Mouse (Mus musculus): ENCODE results near the gene Resp18. TPM values are rescaled to one million over a fixed set of nuclear protein-coding genes. Genes with fewer than 3 reads are reported as not detected.

Gene Resp18
- total and polyA plus RNA-seq, 3 experiments = not detected

DNA sequence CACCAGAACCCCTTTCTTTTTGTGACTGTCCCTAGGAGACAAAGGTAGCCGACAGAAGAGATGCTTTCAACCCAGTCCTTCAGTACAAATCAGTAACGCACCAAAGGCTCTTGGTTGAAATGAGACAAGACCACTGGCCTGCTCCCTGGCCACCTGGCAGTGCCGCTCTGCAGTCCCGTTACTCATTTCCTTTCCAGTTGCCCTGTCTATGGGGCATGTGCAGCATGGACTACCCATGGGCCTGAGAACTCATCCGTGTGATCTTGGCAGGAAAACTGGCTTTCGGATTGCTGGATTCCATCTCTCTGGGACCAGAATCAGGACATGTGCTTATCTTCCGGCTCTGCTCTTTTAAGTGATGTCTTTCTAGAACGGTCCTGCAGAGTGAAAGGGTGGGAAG is 13.1 kb upstream of the Resp18 start:
- in situ Hi-C loops (cut with MboI; ENCODE audit: low pct_ligation_motif_present, low pct_unique_long_range_greater_than_20kb, low sequenced_read_pairs) (no loop called here), dilution Hi-C loops (cut with MboI; ENCODE audit: extremely low pct_ligation_motif_present, extremely low pct_unique_long_range_greater_than_20kb, low sequenced_read_pairs) (no loop called here)
- Histone ChIP-seq H3K27me3 (replicated peaks) (peaks cover 50% of the 10 kb centered on the region), H3K27ac (ENCODE audit: insufficient read depth, low read depth) (no peak overlapping the region), H3K4me2 (ENCODE audit: insufficient read depth, low read depth, poor library complexity, severe bottlenecking) (no peak overlapping the region), H3K36me3 (replicated peaks in 1 of 2; ENCODE audit: control insufficient read depth in 1 of 2, insufficient read depth in 1 of 2, low read length in 1 of 2) (no peaks in the 10 kb centered on the region), H3K9me3 (replicated peaks; ENCODE audit: low read length) (no peaks in the 10 kb centered on the region), H3K79me2 (replicated peaks; ENCODE audit: control insufficient read depth, extremely low read depth, insufficient read depth, poor library complexity, severe bottlenecking) (no peaks in the 10 kb centered on the region), H3K4me1 (ENCODE audit: control insufficient read depth in 1 of 2, insufficient read depth in 2 of 2) (0 out of 4 replicates have a peak, but pooled peaks cover 0 to 4% of the 10 kb centered on the region in 2 experiments), H3K9ac (ENCODE audit: insufficient read depth, low read depth) (no peak overlapping the region), H3K4me3 (replicated peaks in 1 of 3; ENCODE audit: low read depth in 2 of 3, low read length in 2 of 3, poor library complexity in 1 of 3) (no peak overlapping the region)
- no peak for TF ChIP-seq IRF4 (IDR thresholded peaks at IDR 0.05; ENCODE audit: low read depth, low read length)
- TF ChIP-seq RCOR1 (conservative IDR thresholded peaks at IDR 0.05; ENCODE audit: low read depth, low read length) = no peak
- TF ChIP-seq JUN (IDR thresholded peaks at IDR 0.05; ENCODE audit: insufficient read depth, low read depth, low read length) = no peak
- TF ChIP-seq BHLHE40 (IDR thresholded peaks at IDR 0.05; ENCODE audit: low read depth, low read length) = no peak
- TF ChIP-seq KAT2A (IDR thresholded peaks at IDR 0.05; ENCODE audit: insufficient replicate concordance, low read length) = no peak
- no peak for TF ChIP-seq MAZ (IDR thresholded peaks at IDR 0.05; ENCODE audit: low read depth, low read length)
- TF ChIP-seq PAX5 (IDR thresholded peaks at IDR 0.05; ENCODE audit: low read length) = no peak
- no peak for TF ChIP-seq USF1 (IDR thresholded peaks at IDR 0.05; ENCODE audit: low read depth, low read length)
- TF ChIP-seq NELFE (IDR thresholded peaks at IDR 0.05; ENCODE audit: low read depth, low read length) = no peak
- no peak for TF ChIP-seq POLR2AphosphoS2 (IDR thresholded peaks at IDR 0.05; ENCODE audit: low read depth, low read length)
- no peak for TF ChIP-seq ZMIZ1 (IDR thresholded peaks at IDR 0.05; ENCODE audit: low read depth, low read length)
- no peak for DNase-seq (ENCODE audit: extremely low read depth)

DNA sequence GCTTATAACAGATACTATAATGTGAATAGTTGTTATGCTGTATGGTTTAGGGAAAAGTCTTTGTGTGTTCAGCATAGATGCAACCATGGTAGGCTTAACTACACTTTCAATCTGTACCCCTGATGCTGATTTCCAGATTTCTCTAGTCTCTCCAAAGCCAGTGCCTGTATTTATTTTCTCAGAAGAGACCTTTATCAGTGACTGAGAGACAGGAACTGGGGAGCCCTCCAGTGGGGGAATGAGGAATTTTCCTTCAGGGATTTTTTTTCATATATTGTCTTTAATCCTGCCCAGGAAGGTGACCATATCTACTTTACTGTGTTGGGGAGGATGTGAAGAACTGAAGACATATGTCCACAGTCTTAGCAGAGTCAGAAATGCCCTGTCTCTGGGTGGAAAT is 12.4 kb upstream of the Resp18 start:
- Histone ChIP-seq H3K4me2 (ENCODE audit: insufficient read depth, low read depth, poor library complexity, severe bottlenecking) (no peak overlapping the region), H3K9me3 (replicated peaks; ENCODE audit: low read length) (no peaks in the 10 kb centered on the region), H3K79me2 (replicated peaks; ENCODE audit: control insufficient read depth, extremely low read depth, insufficient read depth, poor library complexity, severe bottlenecking) (no peaks in the 10 kb centered on the region), H3K27me3 (replicated peaks) (peaks cover 55% of the 10 kb centered on the region), H3K4me3 (replicated peaks in 1 of 3; ENCODE audit: low read depth in 2 of 3, low read length in 2 of 3, poor library complexity in 1 of 3) (no peak overlapping the region), H3K36me3 (replicated peaks in 1 of 2; ENCODE audit: control insufficient read depth in 1 of 2, insufficient read depth in 1 of 2, low read length in 1 of 2) (no peaks in the 10 kb centered on the region), H3K4me1 (ENCODE audit: control insufficient read depth in 1 of 2, insufficient read depth in 2 of 2) (0 out of 4 replicates have a peak, but pooled peaks cover 0 to 4% of the 10 kb centered on the region in 2 experiments), H3K9ac (ENCODE audit: insufficient read depth, low read depth) (no peak overlapping the region), H3K27ac (ENCODE audit: insufficient read depth, low read depth) (no peak overlapping the region)
- DNase-seq (ENCODE audit: extremely low read depth) = peak; percentile 15
- dilution Hi-C loops (cut with MboI; ENCODE audit: extremely low pct_ligation_motif_present, extremely low pct_unique_long_range_greater_than_20kb, low sequenced_read_pairs) (no loop called here), in situ Hi-C loops (cut with MboI; ENCODE audit: low pct_ligation_motif_present, low pct_unique_long_range_greater_than_20kb, low sequenced_read_pairs) (no loop called here)
- TF ChIP-seq RAD21 (IDR thresholded peaks at IDR 0.05; ENCODE audit: low read depth, low read length) = peak; percentile 51
- TF ChIP-seq TBP (conservative IDR thresholded peaks at IDR 0.05; ENCODE audit: low read depth, low read length) = no peak
- no peak for TF ChIP-seq KAT2A (IDR thresholded peaks at IDR 0.05; ENCODE audit: insufficient replicate concordance, low read length)
- 0 out of 2 replicates have a peak, but pooled peaks have one; percentile 43 for TF ChIP-seq ZNF384 (IDR thresholded peaks at IDR 0.05; ENCODE audit: low read depth, low read length)
- TF ChIP-seq MAX (IDR thresholded peaks at IDR 0.05; ENCODE audit: low read length) = no peak
- TF ChIP-seq CTCF (conservative IDR thresholded peaks at IDR 0.05 in 1 of 2, IDR thresholded peaks at IDR 0.05 in 1 of 2; ENCODE audit: low read depth in 2 of 2, low read length in 2 of 2) = peak in 1 of 2 experiments; percentile 62; a peak in 2 of 4 replicates
- no peak for TF ChIP-seq TCF12 (IDR thresholded peaks at IDR 0.05; ENCODE audit: low read depth, low read length)
- TF ChIP-seq ETS1 (conservative IDR thresholded peaks at IDR 0.05; ENCODE audit: low read depth, low read length) = no peak
- peak; percentile 52 for TF ChIP-seq SMC3 (IDR thresholded peaks at IDR 0.05; ENCODE audit: low read depth, low read length)

All from CH12.LX (cell line).